Mouse (Mus musculus): ENCODE results near the gene Zfp36l1.

Gene Zfp36l1

GRCm38 (mm10) chr12:80111131-80112070, 1.4 kb downstream of the Zfp36l1 start:
- DNase-seq (ENCODE audit: inconsistent age in 2 of 2, low spot score in 1 of 2) = peak; percentile 59 to 87

- DNase-seq (ENCODE audit: inconsistent age in 2 of 2, low spot score in 1 of 2) = no peak
Measured at GRCm38 (mm10) chr12:80110546-80110870, 2.3 kb downstream of the Zfp36l1 start.

- peak; percentile 70 to 86 for DNase-seq (ENCODE audit: inconsistent age in 2 of 2, low spot score in 1 of 2)
Measured at GRCm38 (mm10) chr12:80109753-80110545, 2.9 kb downstream of the Zfp36l1 start.

GRCm38 (mm10) chr12:80108896-80109668, 3.7 kb downstream of the Zfp36l1 start:
- DNase-seq (ENCODE audit: inconsistent age in 2 of 2, low spot score in 1 of 2) = peak; percentile 82 to 91

- peak in 1 of 2 experiments; percentile 65 for DNase-seq (ENCODE audit: inconsistent age in 2 of 2, low spot score in 1 of 2)
Measured at GRCm38 (mm10) chr12:80106896-80107667, 5.7 kb downstream of the Zfp36l1 start.

- peak in 1 of 2 experiments; percentile 52 for DNase-seq (ENCODE audit: inconsistent age in 2 of 2, low spot score in 1 of 2)
Measured at GRCm38 (mm10) chr12:80106138-80106895, 6.5 kb downstream of the Zfp36l1 start.

- no peak for DNase-seq (ENCODE audit: inconsistent age in 2 of 2, low spot score in 1 of 2)
Measured at GRCm38 (mm10) chr12:80103521-80103973, 9.3 kb downstream of the Zfp36l1 start.

GRCm38 (mm10) chr12:80103089-80103488, 9.7 kb downstream of the Zfp36l1 start:
- no peak for DNase-seq (ENCODE audit: inconsistent age in 2 of 2, low spot score in 1 of 2)

- DNase-seq (ENCODE audit: inconsistent age in 2 of 2, low spot score in 1 of 2) = peak; percentile 50 to 77
Measured at GRCm38 (mm10) chr12:80098825-80099224, 14.0 kb downstream of the Zfp36l1 start.

- DNase-seq (ENCODE audit: inconsistent age in 2 of 2, low spot score in 1 of 2) = no peak
Measured at GRCm38 (mm10) chr12:80096734-80097133, 16.1 kb downstream of the Zfp36l1 start.

- peak in 1 of 2 experiments; percentile 28 for DNase-seq (ENCODE audit: inconsistent age in 2 of 2, low spot score in 1 of 2)
Measured at GRCm38 (mm10) chr12:80092787-80093186, 20.0 kb downstream of the Zfp36l1 start.

- peak in 1 of 2 experiments; percentile 25 for DNase-seq (ENCODE audit: inconsistent age in 2 of 2, low spot score in 1 of 2)
Measured at GRCm38 (mm10) chr12:80091080-80091479, 21.7 kb downstream of the Zfp36l1 start.

- DNase-seq (ENCODE audit: inconsistent age in 2 of 2, low spot score in 1 of 2) = peak in 1 of 2 experiments; percentile 53
Measured at GRCm38 (mm10) chr12:80090529-80090928, 22.3 kb downstream of the Zfp36l1 start.

GRCm38 (mm10) chr12:80088143-80088542, 24.7 kb downstream of the Zfp36l1 start:
- DNase-seq (ENCODE audit: inconsistent age in 2 of 2, low spot score in 1 of 2) = no peak

GRCm38 (mm10) chr12:80084446-80085112, 28.2 kb downstream of the Zfp36l1 start:
- no peak for DNase-seq (ENCODE audit: inconsistent age in 2 of 2, low spot score in 1 of 2)

- peak; percentile 84 to 94 for DNase-seq (ENCODE audit: inconsistent age in 2 of 2, low spot score in 1 of 2)
Measured at GRCm38 (mm10) chr12:80083937-80084336, 28.9 kb downstream of the Zfp36l1 start.

GRCm38 (mm10) chr12:80083133-80083821, 29.5 kb downstream of the Zfp36l1 start:
- DNase-seq (ENCODE audit: inconsistent age in 2 of 2, low spot score in 1 of 2) = no peak

GRCm38 (mm10) chr12:80082730-80083129, 30.1 kb downstream of the Zfp36l1 start:
- peak in 1 of 2 experiments; percentile 24 for DNase-seq (ENCODE audit: inconsistent age in 2 of 2, low spot score in 1 of 2)

All from adrenal gland, adult (tissue).